Mouse (Mus musculus): ENCODE measurements at regions not wholly inside any gene's neighbourhood (a gene's known extent, or its start where the extent isn't known, plus 50 kb on each side); places are given as distances from the start of the nearest gene placed in this dataset.

DNA sequence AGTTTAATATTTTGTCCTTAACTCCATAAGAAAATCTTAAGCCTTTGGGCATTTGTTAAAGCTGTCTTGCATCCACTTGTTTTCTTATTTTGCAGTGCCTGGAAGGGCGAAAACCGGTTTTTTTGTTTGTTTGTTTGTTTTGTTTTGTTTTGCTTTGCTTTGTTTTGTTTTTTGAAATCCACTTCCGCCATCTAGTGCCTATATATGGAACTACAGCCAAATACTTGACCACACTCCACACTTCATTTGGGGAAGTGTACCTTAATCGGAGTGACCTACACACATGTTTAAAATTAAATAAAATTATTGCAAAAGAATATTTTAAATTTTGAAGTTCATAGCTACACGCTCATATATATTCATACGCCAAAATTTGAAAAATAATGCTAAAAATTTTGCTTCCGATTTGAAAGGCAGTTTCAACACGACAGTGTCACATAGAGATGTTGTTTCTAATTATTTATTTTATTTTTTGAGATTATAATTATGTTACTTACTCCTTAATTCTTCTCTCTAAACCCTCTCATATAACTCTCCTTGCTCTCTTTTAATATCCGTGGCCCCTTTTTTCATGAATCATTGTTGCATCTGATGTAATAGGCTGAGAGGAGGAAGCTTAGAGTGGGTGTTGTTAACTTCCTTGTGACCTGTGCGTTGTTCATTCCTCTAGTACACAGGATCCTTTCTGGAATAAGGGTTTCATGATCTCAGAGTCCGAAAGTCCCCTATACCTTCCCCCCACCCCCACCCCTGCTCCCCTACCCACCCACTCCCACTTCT lies 205.4 kb upstream of the Pof1b start:
- TF ChIP-seq CTCF (IDR thresholded peaks at IDR 0.05; ENCODE audit: borderline replicate concordance, control insufficient read depth, extremely low read depth, insufficient read depth, low read length, poor library complexity) (no peak), POLR2A (IDR thresholded peaks at IDR 0.05; ENCODE audit: control insufficient read depth, extremely low read depth, insufficient read depth, low read length, poor library complexity) (no peak)
